Mouse (Mus musculus) midbrain, embryonic 15.5 days (tissue): Measurements from ENCODE around the gene Ddr1. TPM values are rescaled to one million over a fixed set of nuclear protein-coding genes. Genes with fewer than 3 reads are reported as not detected.

Experiments used
- ATAC-seq: fragments of 200-750 bp; cut with Nextera tagmentation; replicated peaks from 2 replicates; pipeline ENCODE4 v1.8.0; 2017; ENCODE audit warnings: moderate TSS enrichment
- H3K27ac ChIP-seq: fragments of 300-500 bp; sonication (generic); 2 replicates; pipeline ENCODE4 v1.5.1; 2015; ENCODE audit warnings: mild to moderate bottlenecking, inconsistent platforms
- H3K27me3 ChIP-seq: fragments of 300-500 bp; sonication (generic); replicated peaks from 2 replicates; pipeline ENCODE4 v1.6.1; 2015; ENCODE audit warnings: inconsistent platforms
- H3K36me3 ChIP-seq: fragments of 300-500 bp; sonication (generic); replicated peaks from 2 replicates; pipeline ENCODE4 v1.6.1; 2015; ENCODE audit warnings: inconsistent platforms
- H3K4me1 ChIP-seq: fragments of 300-500 bp; sonication (generic); 2 replicates; pipeline ENCODE4 v1.6.1; 2015; ENCODE audit warnings: inconsistent platforms
- H3K4me2 ChIP-seq: fragments of 300-500 bp; sonication (generic); 2 replicates; pipeline ENCODE4 v1.6.1; 2015; ENCODE audit warnings: inconsistent platforms, mild to moderate bottlenecking, moderate library complexity
- H3K4me3 ChIP-seq: fragments of 300-500 bp; sonication (generic); 2 replicates; pipeline ENCODE4 v1.5.1; 2015; ENCODE audit warnings: mild to moderate bottlenecking, inconsistent platforms
- H3K9ac ChIP-seq: fragments of 300-500 bp; sonication (generic); 2 replicates; pipeline ENCODE4 v1.6.1; 2015; ENCODE audit warnings: mild to moderate bottlenecking, inconsistent platforms
- H3K9me3 ChIP-seq: fragments of 300-500 bp; sonication (generic); 2 replicates; pipeline ENCODE4 v1.6.1; 2016; ENCODE audit warnings: inconsistent platforms
- WGBS: fragments of 180-500 bp; shearing (Covaris S2); methylation state at CpG from one replicate; pipeline ENCODE4 v1.1.7; 2015; ENCODE audit warnings: mixed read lengths; 5-methylcytosine and 5-hydroxymethylcytosine counted together
- polyA plus RNA-seq: library from polyadenylated mRNA; unstranded; fragments of >200 nt; fragmentation: Nextera tagmentation; extraction: Ambion mirVana; gene quantifications from 2 replicates; pipeline ENCODE4 v1.2.1, GENCODE M21; 2015

Ddr1 gene
- 107 and 118 TPM in 2 replicates for polyA plus RNA-seq

GRCm38 (mm10) chr17:35704621-35705464 is at the start of gene Ddr1:
Gene Ddr1 (minus strand): TSS chr17:35704621.
- Histone ChIP-seq H3K36me3 (no peaks in the 10 kb centered on the region), H3K4me3 (peak within 1 kb of the TSS; percentile 40), H3K27me3 (no peaks in the 10 kb centered on the region), H3K9ac (peak within 1 kb of the TSS; percentile 47), H3K4me2 (peak within 1 kb of the TSS; percentile 52), H3K27ac (peak within 1 kb of the TSS; percentile 90), H3K4me1 (peaks cover 34% of the 10 kb centered on the region), H3K9me3 (no peaks in the 10 kb centered on the region)
- ATAC-seq: peak; percentile 53
- WGBS: 4% methylated on average over 19 of the region's 19 CpGs

- Histone ChIP-seq H3K9ac (no peak overlapping the region), H3K4me1 (no peaks in the 10 kb centered on the region), H3K4me2 (no peak overlapping the region), H3K27me3 (no peaks in the 10 kb centered on the region), H3K9me3 (no peaks in the 10 kb centered on the region), H3K27ac (no peak overlapping the region), H3K36me3 (no peaks in the 10 kb centered on the region), H3K4me3 (no peak overlapping the region)
- 99% methylated on average over 7 of the region's 7 CpGs for WGBS
- no peak for ATAC-seq
Measured at GRCm38 (mm10) chr17:35753668-35754067, 49.2 kb upstream of the Ddr1 start.

GRCm38 (mm10) chr17:35752221-35752811 is 47.9 kb upstream of the Ddr1 start:
- Histone ChIP-seq H3K4me2 (no peak overlapping the region), H3K9ac (no peak overlapping the region), H3K4me1 (no peaks in the 10 kb centered on the region), H3K27ac (peak overlapping the region; percentile 50; the same call in 1 of the 2 replicates), H3K27me3 (no peaks in the 10 kb centered on the region), H3K9me3 (no peaks in the 10 kb centered on the region), H3K36me3 (no peaks in the 10 kb centered on the region), H3K4me3 (no peak overlapping the region)
- WGBS: 51% methylated on average over 7 of the region's 7 CpGs
- ATAC-seq: peak; percentile 42; the same call in 1 of the 2 replicates

GRCm38 (mm10) chr17:35749685-35750084 is 45.3 kb upstream of the Ddr1 start:
- Histone ChIP-seq H3K9ac (no peak overlapping the region), H3K4me2 (no peak overlapping the region), H3K36me3 (no peaks in the 10 kb centered on the region), H3K27me3 (no peaks in the 10 kb centered on the region), H3K27ac (no peak overlapping the region), H3K4me3 (no peak overlapping the region), H3K4me1 (no peaks in the 10 kb centered on the region), H3K9me3 (no peaks in the 10 kb centered on the region)
- no peak for ATAC-seq
- WGBS: 84% methylated on average over 10 of the region's 10 CpGs

- no peak overlapping the region for H3K4me2 ChIP-seq
- H3K4me1 ChIP-seq: no peaks in the 10 kb centered on the region
- no peaks in the 10 kb centered on the region for H3K36me3 ChIP-seq
- no peak overlapping the region for H3K9ac ChIP-seq
- H3K9me3 ChIP-seq: no peaks in the 10 kb centered on the region
- ATAC-seq: no peak
- WGBS: 95% methylated on average over 2 of the region's 2 CpGs
- H3K4me3 ChIP-seq: no peak overlapping the region
- H3K27ac ChIP-seq: no peak overlapping the region
- no peaks in the 10 kb centered on the region for H3K27me3 ChIP-seq
Measured at GRCm38 (mm10) chr17:35744361-35744760, 39.9 kb upstream of the Ddr1 start.

- WGBS: 74% methylated on average over 3 of the region's 3 CpGs
- H3K27me3 ChIP-seq: no peaks in the 10 kb centered on the region
- no peak for ATAC-seq
- H3K9ac ChIP-seq: no peak overlapping the region
- no peak overlapping the region for H3K4me2 ChIP-seq
- no peaks in the 10 kb centered on the region for H3K9me3 ChIP-seq
- H3K27ac ChIP-seq: no peak overlapping the region
- H3K4me3 ChIP-seq: no peak overlapping the region
- no peaks in the 10 kb centered on the region for H3K4me1 ChIP-seq
- no peaks in the 10 kb centered on the region for H3K36me3 ChIP-seq
Measured at GRCm38 (mm10) chr17:35742948-35743347, 38.5 kb upstream of the Ddr1 start.

- no peaks in the 10 kb centered on the region for H3K36me3 ChIP-seq
- no peak overlapping the region for H3K9ac ChIP-seq
Measured at GRCm38 (mm10) chr17:35741589-35742226, 37.3 kb upstream of the Ddr1 start.

GRCm38 (mm10) chr17:35740276-35740880 is 36.0 kb upstream of the Ddr1 start:
- H3K36me3 ChIP-seq: no peaks in the 10 kb centered on the region
- H3K27me3 ChIP-seq: no peaks in the 10 kb centered on the region
- H3K27ac ChIP-seq: no peak overlapping the region
- WGBS: 80% methylated on average over 5 of the region's 5 CpGs
- no peak for ATAC-seq
- H3K4me2 ChIP-seq: no peak overlapping the region
- no peak overlapping the region for H3K9ac ChIP-seq
- H3K9me3 ChIP-seq: no peaks in the 10 kb centered on the region
- H3K4me1 ChIP-seq: no peaks in the 10 kb centered on the region
- H3K4me3 ChIP-seq: no peak overlapping the region

More at GRCm38 (mm10) chr17:35741589-35742226, 37.3 kb upstream of the Ddr1 start:
- 87% methylated on average over 9 of the region's 9 CpGs for WGBS
- H3K27me3 ChIP-seq: no peaks in the 10 kb centered on the region
- H3K4me1 ChIP-seq: no peaks in the 10 kb centered on the region
- no peaks in the 10 kb centered on the region for H3K9me3 ChIP-seq
- H3K4me3 ChIP-seq: no peak overlapping the region
- no peak overlapping the region for H3K27ac ChIP-seq
- H3K4me2 ChIP-seq: no peak overlapping the region
- ATAC-seq: no peak

- no peaks in the 10 kb centered on the region for H3K4me1 ChIP-seq
- no peak overlapping the region for H3K4me3 ChIP-seq
- H3K9me3 ChIP-seq: no peaks in the 10 kb centered on the region
- no peak overlapping the region for H3K27ac ChIP-seq
- WGBS: 18% methylated on average over 6 of the region's 6 CpGs
- no peak for ATAC-seq
- no peaks in the 10 kb centered on the region for H3K27me3 ChIP-seq
- no peaks in the 10 kb centered on the region for H3K36me3 ChIP-seq
- no peak overlapping the region for H3K9ac ChIP-seq
- H3K4me2 ChIP-seq: no peak overlapping the region
Measured at GRCm38 (mm10) chr17:35739675-35740074, 35.3 kb upstream of the Ddr1 start.

- H3K9ac ChIP-seq: no peak overlapping the region
- H3K4me1 ChIP-seq: no peaks in the 10 kb centered on the region
- peak; percentile 67 for ATAC-seq
- no peaks in the 10 kb centered on the region for H3K36me3 ChIP-seq
- H3K27me3 ChIP-seq: no peaks in the 10 kb centered on the region
- no peak overlapping the region for H3K27ac ChIP-seq
- 9% methylated on average over 12 of the region's 12 CpGs for WGBS
- no peak overlapping the region for H3K4me3 ChIP-seq
- peak overlapping the region; percentile 5; the same call in 1 of the 2 replicates for H3K4me2 ChIP-seq
- no peaks in the 10 kb centered on the region for H3K9me3 ChIP-seq
Measured at GRCm38 (mm10) chr17:35737743-35738142, 33.3 kb upstream of the Ddr1 start.

GRCm38 (mm10) chr17:35736280-35736960 is 32.0 kb upstream of the Ddr1 start:
- 42% methylated on average over 12 of the region's 12 CpGs for WGBS
- no peak overlapping the region for H3K27ac ChIP-seq
- no peak overlapping the region for H3K9ac ChIP-seq
- no peaks in the 10 kb centered on the region for H3K4me1 ChIP-seq
- no peak overlapping the region for H3K4me3 ChIP-seq
- ATAC-seq: 0 out of 2 replicates have a peak, but pooled peaks have one; percentile 33
- H3K9me3 ChIP-seq: no peaks in the 10 kb centered on the region
- H3K4me2 ChIP-seq: no peak overlapping the region
- H3K27me3 ChIP-seq: no peaks in the 10 kb centered on the region
- H3K36me3 ChIP-seq: no peaks in the 10 kb centered on the region
